Mouse (Mus musculus) midbrain, embryonic 16.5 days (tissue): Measurements from ENCODE around the gene Tm6sf1. TPM values are rescaled to one million over a fixed set of nuclear protein-coding genes. Genes with fewer than 3 reads are reported as not detected.

Source experiments
- ATAC-seq: fragments of 200-750 bp; cut with Nextera tagmentation; 2 replicates; pipeline ENCODE4 v1.8.0; 2017; ENCODE audit warnings: moderate TSS enrichment
- H3K27ac ChIP-seq: fragments of 300-500 bp; sonication (generic); 2 replicates; pipeline ENCODE4 v1.5.1; 2014; ENCODE audit warnings: mild to moderate bottlenecking, low read length, mixed read lengths
- H3K27me3 ChIP-seq: fragments of 300-500 bp; sonication (generic); 2 replicates; pipeline ENCODE4 v1.6.1; 2014; ENCODE audit warnings: low read depth, low read length, mixed read lengths; ENCODE audit not compliant: control insufficient read depth, insufficient read depth
- H3K36me3 ChIP-seq: fragments of 300-500 bp; sonication (generic); 2 replicates; pipeline ENCODE4 v1.6.1; 2014; ENCODE audit warnings: mild to moderate bottlenecking, low read length, moderate library complexity, mixed read lengths; ENCODE audit not compliant: control insufficient read depth, insufficient read depth
- H3K4me1 ChIP-seq: fragments of 300-500 bp; sonication (generic); 2 replicates; pipeline ENCODE4 v1.6.1; 2014; ENCODE audit warnings: mild to moderate bottlenecking, low read length, mixed read lengths; ENCODE audit not compliant: control insufficient read depth, insufficient read depth
- H3K4me2 ChIP-seq: fragments of 300-500 bp; sonication (generic); 2 replicates; pipeline ENCODE4 v1.6.1; 2014; ENCODE audit warnings: mild to moderate bottlenecking, low read length, mixed read lengths
- H3K4me3 ChIP-seq: fragments of 300-500 bp; sonication (generic); 2 replicates; pipeline ENCODE4 v1.5.1; 2014; ENCODE audit warnings: low read depth, mild to moderate bottlenecking, low read length, moderate library complexity, mixed read lengths
- H3K9ac ChIP-seq: fragments of 300-500 bp; sonication (generic); 2 replicates; pipeline ENCODE4 v1.6.1; 2014; ENCODE audit warnings: low read depth, low read length, mixed read lengths
- H3K9me3 ChIP-seq: fragments of 300-500 bp; sonication (generic); replicated peaks from 2 replicates; pipeline ENCODE4 v1.6.1; 2014; ENCODE audit warnings: mild to moderate bottlenecking, low read length, mixed read lengths; ENCODE audit not compliant: control insufficient read depth, poor library complexity, severe bottlenecking
- whole genome bisulfite sequencing: fragments of 180-500 bp; shearing (Covaris S2); extraction: QIAGEN DNeasy Blood & Tissue Kit; methylation state at CpG from one replicate; pipeline ENCODE4 v1.1.7; 2014; 5-methylcytosine and 5-hydroxymethylcytosine counted together
- polyA plus RNA-seq: library from polyadenylated mRNA; unstranded; fragments of >200 nt; fragmentation: Nextera tagmentation; extraction: Ambion mirVana; gene quantifications from 2 replicates; pipeline ENCODE4 v1.2.1, GENCODE M21; 2015

Tm6sf1 gene
- 8.1 and 8.7 TPM in 2 replicates for polyA plus RNA-seq

DNA sequence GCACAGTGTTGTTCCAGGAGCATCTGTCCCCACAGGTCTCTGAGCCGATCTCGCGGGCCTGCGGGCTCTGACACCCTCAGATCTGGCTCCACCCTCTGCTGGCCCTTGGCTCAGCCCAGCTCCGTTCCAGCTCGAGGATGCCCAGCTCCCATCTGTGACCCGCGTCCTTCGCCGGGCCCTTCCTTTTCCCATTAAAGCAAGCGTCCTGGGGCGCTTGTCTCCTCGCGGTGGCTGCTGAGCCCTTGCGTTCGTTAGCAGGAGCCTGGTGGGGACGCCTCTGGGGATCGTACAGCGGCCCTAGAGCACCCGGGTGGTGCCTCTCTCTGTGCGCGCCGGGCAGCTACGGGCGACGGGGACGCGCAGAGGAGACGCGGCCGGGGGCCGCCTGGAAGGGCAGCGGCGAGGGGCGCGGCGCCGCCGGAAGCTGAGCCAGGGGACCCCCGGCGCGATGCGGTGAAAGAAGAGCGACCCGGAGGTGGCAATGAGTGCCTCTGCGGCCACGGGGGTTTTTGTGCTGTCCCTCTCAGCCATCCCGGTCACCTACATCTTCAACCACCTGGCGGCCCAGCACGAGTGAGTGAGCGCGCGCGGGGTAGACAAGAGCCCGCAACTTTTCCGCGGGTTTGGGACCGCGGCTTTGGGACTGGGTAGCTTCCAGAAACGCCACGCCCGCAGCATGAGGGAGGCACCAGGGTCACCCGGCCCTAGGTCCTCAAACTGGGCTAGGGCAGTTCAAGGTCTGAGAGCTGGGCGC lies at the start of gene Tm6sf1:
Gene Tm6sf1, plus strand, starts transcription at position 34 of the 754 bp plus-strand sequence.
- H3K4me1 ChIP-seq: peaks cover 15% of the 10 kb centered on the region
- under 1% methylated on average over 63 of the region's 64 CpGs for WGBS
- H3K4me3 ChIP-seq: peak within 1 kb of the TSS; percentile 58
- H3K27me3 ChIP-seq: no peaks in the 10 kb centered on the region; the same call in 1 of the 2 replicates
- no peaks in the 10 kb centered on the region for H3K9me3 ChIP-seq
- peak; percentile 73 for ATAC-seq
- H3K36me3 ChIP-seq: no peaks in the 10 kb centered on the region
- no peak within 1 kb of the TSS for H3K27ac ChIP-seq
- H3K4me2 ChIP-seq: peak within 1 kb of the TSS; percentile 89
- H3K9ac ChIP-seq: peak within 1 kb of the TSS; percentile 80

DNA sequence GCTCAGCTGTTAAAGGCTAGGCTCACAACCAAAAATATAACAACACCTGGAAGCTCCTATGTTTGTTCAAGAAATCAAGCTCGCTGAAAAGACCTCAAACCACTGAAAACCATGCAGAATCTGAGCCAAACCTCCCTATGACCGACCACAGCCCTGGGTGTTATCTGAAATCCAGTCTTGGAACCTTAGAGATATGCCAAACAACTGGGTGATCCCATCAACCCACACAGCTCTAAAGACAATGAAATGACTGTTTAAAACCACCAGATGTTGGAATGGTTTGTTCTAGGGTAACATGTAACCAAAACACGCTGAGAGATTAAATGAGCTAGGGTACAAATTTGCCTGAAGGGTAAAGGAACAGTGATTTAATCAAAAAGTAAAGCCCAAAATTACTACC lies 33.9 kb upstream of the Tm6sf1 start:
- no peaks in the 10 kb centered on the region for H3K9me3 ChIP-seq
- 86% methylated on average over 3 of the region's 3 CpGs for WGBS
- no peak overlapping the region for H3K27ac ChIP-seq
- no peaks in the 10 kb centered on the region for H3K27me3 ChIP-seq
- H3K4me3 ChIP-seq: no peak overlapping the region
- no peaks in the 10 kb centered on the region for H3K36me3 ChIP-seq
- no peak overlapping the region; the same call in 1 of the 2 replicates for H3K4me2 ChIP-seq
- no peak overlapping the region for H3K9ac ChIP-seq
- ATAC-seq: no peak
- H3K4me1 ChIP-seq: peaks cover 31% of the 10 kb centered on the region

DNA sequence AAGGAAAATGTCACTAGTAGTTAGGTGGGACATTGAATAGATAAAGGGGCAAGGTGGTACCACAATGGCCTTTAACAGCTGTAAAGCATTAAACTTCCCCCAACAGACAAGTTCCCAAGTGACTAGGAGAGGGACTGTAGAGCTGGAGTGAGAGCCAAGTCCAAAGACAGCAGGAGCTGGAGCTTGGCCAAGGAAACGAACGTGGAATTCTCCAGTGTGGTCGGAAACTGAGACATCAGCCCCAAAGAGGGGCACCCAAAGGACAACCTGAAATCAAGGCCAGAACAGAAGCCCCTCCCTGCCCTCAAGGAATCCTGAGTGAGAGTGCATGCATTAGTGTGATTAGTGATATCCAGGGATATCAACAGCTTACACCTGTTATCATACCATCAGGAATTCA lies 33.4 kb upstream of the Tm6sf1 start:
- H3K4me3 ChIP-seq: no peak overlapping the region
- no peak for ATAC-seq
- WGBS: 34% methylated on average over 3 of the region's 3 CpGs

DNA sequence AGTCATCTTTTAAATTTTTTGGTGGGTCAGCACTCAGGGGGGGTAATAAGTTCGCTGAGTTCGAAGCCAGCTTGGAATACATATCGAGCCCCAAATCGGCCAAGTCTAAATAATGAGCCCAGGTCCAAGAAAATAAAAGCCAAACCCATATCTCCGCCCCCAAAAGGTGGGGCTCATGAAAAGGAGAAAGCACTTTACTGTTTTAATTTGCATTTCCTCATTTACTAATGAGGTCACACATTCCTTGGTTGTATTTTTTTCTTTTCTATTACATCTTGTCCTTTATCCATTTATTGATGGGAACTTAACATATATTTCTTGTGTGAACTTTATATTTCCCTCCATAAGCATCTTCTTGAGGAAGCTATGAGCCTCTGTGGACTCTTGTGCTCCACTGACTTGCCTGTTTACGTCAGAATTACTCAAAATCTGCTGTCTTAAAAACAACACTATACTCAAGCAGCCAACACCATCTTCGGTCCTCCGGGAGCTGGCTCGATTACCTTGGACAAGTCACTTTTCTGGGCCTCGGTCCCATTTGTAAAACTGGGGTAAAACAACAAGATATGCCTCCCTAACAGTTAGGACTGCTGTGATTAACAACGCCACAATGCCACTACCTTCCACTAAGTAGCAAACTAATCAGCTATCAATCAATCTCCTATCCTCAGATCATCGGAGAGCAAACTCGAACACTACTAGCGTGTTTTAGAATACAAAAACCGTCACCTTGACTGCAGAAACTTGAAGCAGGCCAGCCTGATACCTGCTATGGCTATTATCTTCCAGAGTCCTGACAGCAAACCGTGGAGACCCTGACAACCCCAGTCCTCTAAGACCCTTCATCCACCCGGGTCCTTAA lies 30.8 kb upstream of the Tm6sf1 start:
- H3K4me1 ChIP-seq: peaks cover 34% of the 10 kb centered on the region
- H3K4me2 ChIP-seq: peak overlapping the region; percentile 61
- H3K36me3 ChIP-seq: no peaks in the 10 kb centered on the region
- no peaks in the 10 kb centered on the region for H3K9me3 ChIP-seq
- WGBS: 23% methylated on average over 17 of the region's 17 CpGs
- H3K27ac ChIP-seq: peak overlapping the region; percentile 98
- no peaks in the 10 kb centered on the region for H3K27me3 ChIP-seq
- H3K4me3 ChIP-seq: peak overlapping the region; percentile 91
- ATAC-seq: peak; percentile 0
- H3K9ac ChIP-seq: peak overlapping the region; percentile 96

More for the DNA sequence above, 33.4 kb upstream of the Tm6sf1 start:
- no peak overlapping the region for H3K27ac ChIP-seq
- peak overlapping the region; percentile 41 for H3K4me2 ChIP-seq
- no peaks in the 10 kb centered on the region for H3K27me3 ChIP-seq
- H3K9ac ChIP-seq: 0 out of 2 replicates have a peak overlapping the region, but pooled peaks have one; percentile 16
- H3K36me3 ChIP-seq: no peaks in the 10 kb centered on the region
- peaks cover 34% of the 10 kb centered on the region for H3K4me1 ChIP-seq
- H3K9me3 ChIP-seq: no peaks in the 10 kb centered on the region

DNA sequence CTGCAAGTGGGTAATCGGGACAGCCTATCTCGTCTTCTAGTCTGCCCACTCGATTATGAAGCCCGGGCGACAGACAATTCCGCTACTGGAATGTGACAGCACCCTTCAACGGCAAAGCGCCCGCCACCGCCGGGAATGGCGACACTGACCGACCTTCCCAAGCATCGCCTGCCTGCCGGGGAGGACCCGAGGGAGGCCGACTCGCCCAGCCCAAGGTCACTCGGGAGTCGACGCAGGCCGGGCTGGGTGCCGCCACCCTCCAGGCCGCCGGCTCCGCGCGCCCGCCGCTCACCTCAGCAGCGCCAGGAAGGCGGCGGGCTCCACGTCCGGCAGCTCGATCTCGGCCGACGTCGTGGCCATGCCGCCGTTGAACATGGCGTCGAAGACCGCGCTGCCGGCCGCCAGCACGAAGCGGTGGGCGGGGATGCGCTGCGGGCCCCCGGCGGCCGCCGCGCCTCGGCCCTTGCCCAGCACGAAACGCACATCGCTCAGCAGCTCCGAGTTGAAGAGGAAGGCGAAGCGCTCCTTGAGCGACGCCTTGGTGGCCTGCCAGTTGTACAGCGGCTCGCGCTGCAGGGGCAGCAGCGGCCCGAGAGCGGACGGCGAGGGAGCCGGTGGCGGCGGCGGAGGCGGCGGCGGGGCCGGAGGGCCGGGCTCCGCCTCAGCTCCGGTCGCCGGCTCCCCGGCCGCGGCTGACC lies 30.0 kb upstream of the Tm6sf1 start:
- peak; percentile 83 for ATAC-seq
- Histone ChIP-seq H3K9ac (peak overlapping the region; percentile 96), H3K36me3 (no peaks in the 10 kb centered on the region), H3K4me3 (peak overlapping the region; percentile 91), H3K4me2 (peak overlapping the region; percentile 61), H3K27ac (peak overlapping the region; percentile 98), H3K27me3 (no peaks in the 10 kb centered on the region), H3K9me3 (no peaks in the 10 kb centered on the region), H3K4me1 (peaks cover 34% of the 10 kb centered on the region)
- under 1% methylated on average over 53 of the region's 91 CpGs for WGBS

DNA sequence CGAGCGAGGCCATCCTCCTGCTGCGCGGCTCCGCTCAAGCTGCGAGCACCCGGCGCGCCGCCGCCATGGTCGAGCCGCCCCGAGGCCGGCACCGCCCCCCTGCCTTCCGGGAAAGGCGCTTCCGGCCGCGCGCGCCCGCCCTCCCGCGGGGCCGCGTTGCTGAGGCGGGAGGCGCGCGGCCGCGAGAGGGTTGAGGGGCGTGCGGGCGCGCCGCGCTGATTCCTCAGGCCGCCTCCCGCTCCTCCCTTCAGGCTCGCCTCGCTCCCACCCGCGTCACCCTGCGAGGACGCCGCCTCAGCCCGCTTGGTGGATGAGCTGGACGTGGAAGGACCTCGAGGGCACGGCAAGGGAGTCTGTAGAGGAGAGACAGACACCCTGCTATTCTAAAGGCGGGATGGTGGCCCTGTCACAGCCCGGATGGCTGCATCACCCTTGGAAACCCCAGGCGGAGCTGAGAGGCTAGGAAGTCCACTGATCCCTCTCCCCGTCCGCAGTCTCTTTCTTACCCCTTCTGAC lies 29.4 kb upstream of the Tm6sf1 start, which contains the start of gene Btbd1:
Gene Btbd1, minus strand, starts transcription at position 53 of the 516 bp plus-strand sequence.
- Histone ChIP-seq H3K27ac (peak within 1 kb of the TSS; percentile 98), H3K9ac (peak within 1 kb of the TSS; percentile 96), H3K9me3 (no peaks in the 10 kb centered on the region), H3K4me2 (peak within 1 kb of the TSS; percentile 61), H3K4me3 (peak within 1 kb of the TSS; percentile 91), H3K36me3 (no peaks in the 10 kb centered on the region), H3K4me1 (peaks cover 34% of the 10 kb centered on the region), H3K27me3 (no peaks in the 10 kb centered on the region)
- ATAC-seq: peak; percentile 88
- 1% methylated on average over 42 of the region's 58 CpGs for WGBS

DNA sequence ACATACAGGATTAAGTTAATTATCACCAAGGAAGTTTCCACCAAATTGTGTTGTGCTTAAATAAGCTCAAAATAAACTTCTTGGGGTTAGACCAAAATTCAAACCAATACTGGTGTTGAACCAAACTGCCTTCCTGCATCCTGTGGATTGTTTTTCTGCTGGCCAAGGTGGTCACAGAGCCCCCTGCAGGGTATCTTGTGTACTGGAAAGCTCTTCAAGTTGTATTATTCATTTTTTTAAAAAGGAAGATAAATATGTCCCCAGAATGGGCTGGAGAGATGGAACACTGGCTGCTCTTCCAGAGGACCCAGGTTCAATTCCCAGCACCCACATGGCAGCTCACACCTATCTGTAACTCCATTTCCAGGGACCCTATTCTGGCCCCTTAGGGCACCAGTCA lies 24.0 kb upstream of the Tm6sf1 start:
- Histone ChIP-seq H3K27ac (no peak overlapping the region), H3K4me2 (no peak overlapping the region), H3K27me3 (no peaks in the 10 kb centered on the region), H3K9me3 (no peaks in the 10 kb centered on the region), H3K9ac (no peak overlapping the region), H3K4me3 (no peak overlapping the region), H3K36me3 (no peaks in the 10 kb centered on the region), H3K4me1 (peaks cover 3% of the 10 kb centered on the region; the same call in 1 of the 2 replicates)
- no peak for ATAC-seq

DNA sequence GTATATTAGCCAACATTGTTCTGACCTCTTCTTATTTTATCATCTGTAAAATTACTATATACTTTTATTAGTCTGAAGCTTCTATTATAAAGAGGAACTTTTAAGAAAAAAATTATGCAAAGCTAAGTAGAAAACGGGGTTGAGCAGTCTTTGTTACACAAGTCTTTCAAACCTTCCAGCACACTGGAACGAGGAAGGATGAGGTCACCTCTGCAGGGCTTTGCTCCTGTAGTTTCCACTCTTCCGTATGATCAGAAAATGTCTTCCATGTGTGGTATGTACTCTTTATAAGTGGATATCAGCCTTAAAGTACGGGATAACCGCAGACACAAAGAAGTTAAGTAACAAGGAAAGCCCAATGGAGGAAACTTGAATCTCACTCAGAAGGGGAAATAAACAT lies 23.4 kb upstream of the Tm6sf1 start:
- H3K4me2 ChIP-seq: no peak overlapping the region
- 90% methylated on average over 5 of the region's 5 CpGs for WGBS
- no peak overlapping the region for H3K27ac ChIP-seq
- H3K4me3 ChIP-seq: no peak overlapping the region
- H3K9me3 ChIP-seq: no peaks in the 10 kb centered on the region
- H3K36me3 ChIP-seq: no peaks in the 10 kb centered on the region
- no peak for ATAC-seq
- H3K9ac ChIP-seq: no peak overlapping the region
- H3K27me3 ChIP-seq: no peaks in the 10 kb centered on the region
- H3K4me1 ChIP-seq: no peaks in the 10 kb centered on the region
